Mouse (Mus musculus) left cerebral cortex, postnatal 25 days (tissue): ENCODE measurements around the gene Rab11b. TPM values are rescaled to one million over a fixed set of nuclear protein-coding genes. Genes with fewer than 3 reads are reported as not detected.

Experiments
- DNase-seq, 2 experiments: peaks; one replicate each; pipeline ENCODE4 v3.0.0; 2022; ENCODE audit warnings: low spot score in 2 of 2, mixed read lengths in 1 of 2
- intact Hi-C: fragments of 180-260 bp; cut with DNase I; formaldehyde crosslinking; loops from one replicate; pipeline ENCODE4 v1.15.1; 2025
- total RNA-seq, 2 experiments: library from RNA; stranded (reverse); gene quantifications; 2 replicates each; pipeline ENCODE4 v1.2.3; 2021

Rab11b gene
- 100 to 1,000 TPM; 328 to 343 TPM for total RNA-seq

- intact Hi-C loops, result loop anchor here (2.0 kb wide), 1 partner anchor 18 kb away; no protein-coding TSS in a partner anchor
- peak; percentile 100 for DNase-seq
Measured at GRCm38 (mm10) chr17:33760255-33761165, at the start of gene Rab11b. Gene Rab11b, minus strand, starts transcription at chr17:33760530.

- intact Hi-C loops, result no loop called here
- no peak for DNase-seq
Measured at GRCm38 (mm10) chr17:33808192-33808591, 47.9 kb upstream of the Rab11b start.

GRCm38 (mm10) chr17:33807181-33807888, 47.0 kb upstream of the Rab11b start:
- intact Hi-C loops, result no loop called here
- DNase-seq, result no peak

- intact Hi-C loops, result loop anchor here (5.0 kb wide), 2 partner anchors 52 to 77 kb away; no protein-coding TSS in a partner anchor
- no peak for DNase-seq
Measured at GRCm38 (mm10) chr17:33804745-33805144, 44.4 kb upstream of the Rab11b start.

GRCm38 (mm10) chr17:33804205-33804604, 43.9 kb upstream of the Rab11b start:
- intact Hi-C loops, result loop anchor here (5.0 kb wide), 2 partner anchors 52 to 77 kb away; no protein-coding TSS in a partner anchor
- DNase-seq, result no peak

GRCm38 (mm10) chr17:33802221-33802620, 41.9 kb upstream of the Rab11b start:
- no peak for DNase-seq
- intact Hi-C loops, result loop anchor here (5.0 kb wide), 2 partner anchors 50 to 75 kb away; no protein-coding TSS in a partner anchor

GRCm38 (mm10) chr17:33799277-33799676, 38.9 kb upstream of the Rab11b start:
- intact Hi-C loops, result no loop called here

GRCm38 (mm10) chr17:33798306-33798705, 38.0 kb upstream of the Rab11b start:
- peak in 1 of 2 experiments; percentile 25 for DNase-seq
- intact Hi-C loops, result no loop called here

More at GRCm38 (mm10) chr17:33799277-33799676, 38.9 kb upstream of the Rab11b start:
- no peak for DNase-seq

- DNase-seq, result no peak
- intact Hi-C loops, result no loop called here
Measured at GRCm38 (mm10) chr17:33788732-33789131, 28.4 kb upstream of the Rab11b start.

- peak in 1 of 2 experiments; percentile 69 for DNase-seq
- intact Hi-C loops, result no loop called here
Measured at GRCm38 (mm10) chr17:33786375-33786774, 26.0 kb upstream of the Rab11b start.

- DNase-seq, result no peak
- intact Hi-C loops, result no loop called here
Measured at GRCm38 (mm10) chr17:33784939-33785338, 24.6 kb upstream of the Rab11b start.

GRCm38 (mm10) chr17:33783408-33783807, 23.1 kb upstream of the Rab11b start:
- DNase-seq, result peak; percentile 32 to 73
- intact Hi-C loops, result no loop called here

- intact Hi-C loops, result no loop called here
- no peak for DNase-seq
Measured at GRCm38 (mm10) chr17:33782067-33782466, 21.7 kb upstream of the Rab11b start.

GRCm38 (mm10) chr17:33781124-33781977, 21.0 kb upstream of the Rab11b start, which contains the start of gene Angptl4:
Gene Angptl4, minus strand, starts transcription at chr17:33781830.
- intact Hi-C loops, result no loop called here
- peak; percentile 52 to 56 for DNase-seq

- DNase-seq, result no peak
- intact Hi-C loops, result no loop called here
Measured at GRCm38 (mm10) chr17:33780431-33780830, 20.1 kb upstream of the Rab11b start.

- intact Hi-C loops, result loop anchor here (2.0 kb wide), 1 partner anchor 19 kb away; the partner anchor contains the start of gene Rab11b
Measured at GRCm38 (mm10) chr17:33779967-33780295, 19.6 kb upstream of the Rab11b start.

GRCm38 (mm10) chr17:33779271-33779966, 19.1 kb upstream of the Rab11b start:
- DNase-seq, result peak; percentile 72 to 83
- intact Hi-C loops, result loop anchor here (2.0 kb wide), 1 partner anchor 19 kb away; the partner anchor contains the start of gene Rab11b

More at GRCm38 (mm10) chr17:33779967-33780295, 19.6 kb upstream of the Rab11b start:
- DNase-seq, result no peak

- intact Hi-C loops, result no loop called here
- no peak for DNase-seq
Measured at GRCm38 (mm10) chr17:33775287-33775686, 15.0 kb upstream of the Rab11b start.
